Mouse (Mus musculus) intestine, embryonic 14.5 days (tissue): ENCODE measurements around the gene Smco3. TPM values are rescaled to one million over a fixed set of nuclear protein-coding genes. Genes with fewer than 3 reads are reported as not detected.

ENCODE experiments used
- ATAC-seq: fragments of 200-750 bp; cut with Nextera tagmentation; replicated peaks from 2 replicates; pipeline ENCODE4 v1.8.0; 2017; ENCODE audit warnings: low read depth, moderate number of reproducible peaks, moderate TSS enrichment, moderate library complexity; ENCODE audit not compliant: low FRiP score, low TSS enrichment
- DNase-seq: peaks from one replicate; pipeline ENCODE4 v3.0.0-alpha.2; 2018; ENCODE audit warnings: low spot score
- H3K27ac ChIP-seq: fragments of 300-500 bp; sonication (generic); 2 replicates; pipeline ENCODE4 v1.5.1; 2014; ENCODE audit warnings: low read depth, mild to moderate bottlenecking, control low read depth
- H3K27me3 ChIP-seq: fragments of 300-500 bp; sonication (generic); replicated peaks from 2 replicates; pipeline ENCODE4 v1.6.1; 2014; ENCODE audit warnings: low read length, control low read depth; ENCODE audit not compliant: control insufficient read depth, insufficient read depth
- H3K36me3 ChIP-seq: fragments of 300-500 bp; sonication (generic); 2 replicates; pipeline ENCODE4 v1.6.1; 2014; ENCODE audit warnings: low read length, control low read depth; ENCODE audit not compliant: control insufficient read depth, insufficient read depth
- H3K4me1 ChIP-seq: fragments of 300-500 bp; sonication (generic); replicated peaks from 2 replicates; pipeline ENCODE4 v1.6.1; 2014; ENCODE audit warnings: low read length, control low read depth, mixed read lengths; ENCODE audit not compliant: control insufficient read depth, insufficient read depth
- H3K4me2 ChIP-seq: fragments of 300-500 bp; sonication (generic); 2 replicates; pipeline ENCODE4 v1.6.1; 2014; ENCODE audit warnings: low read length
- H3K4me3 ChIP-seq: fragments of 300-500 bp; sonication (generic); 2 replicates; pipeline ENCODE4 v1.5.1; 2014; ENCODE audit warnings: low read depth, low read length, control low read depth, mixed read lengths
- H3K9ac ChIP-seq: fragments of 300-500 bp; sonication (generic); 2 replicates; pipeline ENCODE4 v1.6.1; 2014; ENCODE audit warnings: mild to moderate bottlenecking, low read length
- H3K9me3 ChIP-seq: fragments of 300-500 bp; sonication (generic); 2 replicates; pipeline ENCODE4 v1.6.1; 2016; ENCODE audit warnings: low read length, control low read depth; ENCODE audit not compliant: control insufficient read depth
- WGBS: fragments of 180-500 bp; shearing (Covaris S2); extraction: QIAGEN DNeasy Blood & Tissue Kit; methylation state at CpG from one replicate; pipeline ENCODE4 v1.1.7; 2014; 5-methylcytosine and 5-hydroxymethylcytosine counted together
- microRNA-seq: library from miRNA; unstranded; fragments of <30 nt; microRNA quantifications from one replicate; pipeline ENCODE4, GENCODE M21; 2016
- polyA plus RNA-seq: library from polyadenylated mRNA; unstranded; fragments of >200 nt; fragmentation: Nextera tagmentation; extraction: Ambion mirVana; gene quantifications from 2 replicates; pipeline ENCODE4 v1.2.1, GENCODE M21; 2014

Gene Smco3
- polyA plus RNA-seq, 1 experiment from 2014 or later = 4.0 TPM

- ATAC-seq = peak; percentile 88
- WGBS = 58% methylated on average over 20 of the region's 20 CpGs
- Histone ChIP-seq H3K4me3 (peak within 1 kb of the TSS; percentile 27), H3K9me3 (no peaks in the 10 kb centered on the region), H3K9ac (peak within 1 kb of the TSS; percentile 17; the same call in 1 of the 2 replicates), H3K4me1 (0 out of 2 replicates have a peak, but pooled peaks cover 3% of the 10 kb centered on the region), H3K27me3 (no peaks in the 10 kb centered on the region), H3K4me2 (peak within 1 kb of the TSS; percentile 41), H3K36me3 (no peaks in the 10 kb centered on the region), H3K27ac (peak within 1 kb of the TSS; percentile 68; the same call in 1 of the 2 replicates)
- DNase-seq = peak; percentile 77
These were observed 53.8 kb downstream of the Smco3 start, which contains the start of gene Gucy2c for GRCm38 (mm10) chr6:136781377-136781986. Gene Gucy2c, minus strand, starts transcription at chr6:136781765.

Small RNA genes lying within 50 kb of the gene (microRNA-seq; reads per million reads assigned to microRNA genes)
- gene Gm44364 = not detected

Other genes starting within 250 kb of the Smco3 start
- gene Plbd1, start 173.5 kb downstream of the Smco3 start, polyA plus RNA-seq = 6.1 and 7.5 TPM in 2 replicates
- gene Gucy2c, start 53.7 kb downstream of the Smco3 start, polyA plus RNA-seq = 62.1 and 63.7 TPM in 2 replicates
- gene Hist4h4, start 31.0 kb downstream of the Smco3 start, polyA plus RNA-seq = 1.3 and 2.2 TPM in 2 replicates
- gene H2afj, start 27.2 kb downstream of the Smco3 start, polyA plus RNA-seq = 152 and 182 TPM in 2 replicates
- gene BC049715, start 7.8 kb downstream of the Smco3 start, polyA plus RNA-seq = 1.1 and 1.7 TPM in 2 replicates
- gene Wbp11, start 7.2 kb downstream of the Smco3 start, polyA plus RNA-seq = 113 TPM in 2 replicates
- 2.0 and 3.5 TPM in 2 replicates for gene Art4, start 22.3 kb upstream of the Smco3 start, polyA plus RNA-seq
- 101 and 117 TPM in 2 replicates for gene Mgp, start 40.4 kb upstream of the Smco3 start, polyA plus RNA-seq
- 1.1 and 6.0 TPM in 2 replicates for gene Erp27, start 86.7 kb upstream of the Smco3 start, polyA plus RNA-seq
- gene Pde6h, start 88.4 kb upstream of the Smco3 start, polyA plus RNA-seq = 1.1 TPM in 1 of 2 replicates, not detected in the other
- 57.9 and 60.1 TPM in 2 replicates for gene Arhgdib, start 106.4 kb upstream of the Smco3 start, polyA plus RNA-seq